Mouse (Mus musculus): ENCODE measurements around the gene Txnrd2. TPM values are rescaled to one million over a fixed set of nuclear protein-coding genes. Genes with fewer than 3 reads are reported as not detected.
A peak's percentile ranks its signal among the peaks of the same experiment; 100 is the strongest.

The Txnrd2 gene
- polyA plus RNA-seq, 2 experiments = 13.4 to 13.6 TPM

DNA sequence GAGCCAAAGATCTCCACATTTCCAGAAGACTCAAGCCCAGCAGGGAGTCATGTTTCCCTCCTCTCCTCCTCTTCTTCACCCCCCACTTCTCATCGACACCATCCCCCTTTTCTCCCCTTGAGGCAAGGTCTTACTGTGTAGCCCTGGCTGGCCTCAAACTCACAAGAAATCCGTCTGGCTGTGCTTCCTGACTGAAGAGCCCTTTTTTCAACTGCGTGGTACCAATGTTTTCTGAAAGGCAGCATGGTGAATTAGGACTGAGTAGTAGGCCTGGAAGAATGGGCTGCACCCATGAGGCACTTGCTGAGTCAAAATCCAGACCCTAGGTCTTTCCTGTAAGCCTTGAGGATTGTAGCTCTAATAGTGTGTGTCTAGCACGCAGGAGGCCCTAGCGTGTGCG is 35.8 kb upstream of the Txnrd2 start:
- Histone ChIP-seq H3K4me1 (ENCODE audit: control insufficient read depth, insufficient read depth, low read length) (peaks cover 7% of the 10 kb centered on the region), H3K27me3 (ENCODE audit: control insufficient read depth, insufficient read depth, low read length) (no peaks in the 10 kb centered on the region), H3K4me2 (replicated peaks; ENCODE audit: low read depth, low read length, severe bottlenecking) (no peak overlapping the region), H3K4me3 (replicated peaks; ENCODE audit: low read length) (no peak overlapping the region), H3K27ac (replicated peaks; ENCODE audit: low read depth, low read length) (no peak overlapping the region), H3K9me3 (ENCODE audit: control insufficient read depth, low read length) (no peaks in the 10 kb centered on the region), H3K36me3 (ENCODE audit: control insufficient read depth, insufficient read depth, low read length) (no peaks in the 10 kb centered on the region), H3K9ac (ENCODE audit: low read depth, low read length, severe bottlenecking) (no peak overlapping the region)
- no peak for TF ChIP-seq POLR2A (IDR thresholded peaks at IDR 0.05; ENCODE audit: borderline replicate concordance, extremely low read depth, insufficient read depth, insufficient read length)
- ATAC-seq (ENCODE audit: low FRiP score, low read depth) (no peak), DNase-seq (ENCODE audit: low spot score) (no peak)
- 75% methylated on average over 6 of the region's 6 CpGs for WGBS

DNA sequence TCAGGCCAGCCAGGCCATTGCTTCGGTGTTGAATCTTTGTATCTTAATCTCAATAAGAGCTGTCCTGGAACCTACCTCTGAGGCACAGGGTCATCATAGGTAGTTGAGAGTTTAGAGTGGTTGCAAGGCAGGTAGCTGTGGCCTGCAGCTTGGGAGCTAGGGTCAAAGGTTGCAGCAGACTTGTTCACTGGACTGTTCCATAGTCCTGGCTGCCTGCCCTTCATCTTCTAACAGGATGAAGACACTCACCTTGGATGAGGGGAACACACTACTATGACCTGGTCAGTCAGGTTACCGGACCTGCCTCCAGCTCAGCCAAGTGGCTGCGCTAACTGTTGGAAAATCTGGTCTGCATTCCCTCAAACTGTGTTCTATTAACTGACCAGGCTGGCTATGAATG is 35.1 kb upstream of the Txnrd2 start:
- Histone ChIP-seq H3K4me2 (replicated peaks; ENCODE audit: low read depth, low read length, severe bottlenecking) (no peak overlapping the region), H3K27ac (replicated peaks; ENCODE audit: low read depth, low read length) (no peak overlapping the region), H3K4me3 (replicated peaks; ENCODE audit: low read length) (no peak overlapping the region), H3K9ac (ENCODE audit: low read depth, low read length, severe bottlenecking) (no peak overlapping the region), H3K27me3 (ENCODE audit: control insufficient read depth, insufficient read depth, low read length) (no peaks in the 10 kb centered on the region), H3K4me1 (ENCODE audit: control insufficient read depth, insufficient read depth, low read length) (peaks cover 14% of the 10 kb centered on the region), H3K9me3 (ENCODE audit: control insufficient read depth, low read length) (no peaks in the 10 kb centered on the region), H3K36me3 (ENCODE audit: control insufficient read depth, insufficient read depth, low read length) (no peaks in the 10 kb centered on the region)
- ATAC-seq (ENCODE audit: low FRiP score, low read depth) = no peak
- 99% methylated on average over 3 of the region's 3 CpGs for WGBS
- DNase-seq (ENCODE audit: low spot score) = no peak
- no peak for TF ChIP-seq POLR2A (IDR thresholded peaks at IDR 0.05; ENCODE audit: borderline replicate concordance, extremely low read depth, insufficient read depth, insufficient read length)

DNA sequence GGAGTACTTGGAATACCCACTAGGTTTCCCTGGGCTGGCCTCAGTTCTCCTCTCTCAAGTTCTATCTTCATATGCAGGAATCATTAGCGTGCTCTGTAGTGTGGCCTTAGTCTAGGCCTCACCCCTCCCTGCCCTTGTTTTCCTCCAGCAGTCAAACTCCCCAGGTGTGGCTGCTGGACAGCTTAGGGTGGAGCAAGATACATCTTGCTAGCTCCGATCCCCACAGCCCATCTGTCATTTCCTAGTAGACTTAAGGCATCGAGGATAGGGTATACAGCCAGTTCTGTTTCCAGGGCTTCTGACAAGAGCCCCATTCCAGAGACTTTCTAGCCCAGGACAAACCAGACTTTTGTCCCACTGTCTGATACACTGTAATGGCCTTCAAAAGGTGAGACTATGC is 34.5 kb upstream of the Txnrd2 start:
- H3K4me3 ChIP-seq (replicated peaks; ENCODE audit: low read length) = no peak overlapping the region
- no peak for TF ChIP-seq POLR2A (IDR thresholded peaks at IDR 0.05; ENCODE audit: borderline replicate concordance, extremely low read depth, insufficient read depth, insufficient read length)
- H3K27ac ChIP-seq (replicated peaks; ENCODE audit: low read depth, low read length) = no peak overlapping the region
- H3K4me1 ChIP-seq (ENCODE audit: control insufficient read depth, insufficient read depth, low read length) = peaks cover 16% of the 10 kb centered on the region
- H3K9ac ChIP-seq (ENCODE audit: low read depth, low read length, severe bottlenecking) = no peak overlapping the region
- WGBS = 84% methylated on average over 3 of the region's 3 CpGs
- no peaks in the 10 kb centered on the region for H3K27me3 ChIP-seq (ENCODE audit: control insufficient read depth, insufficient read depth, low read length)
- ATAC-seq (ENCODE audit: low FRiP score, low read depth) = no peak
- H3K4me2 ChIP-seq (replicated peaks; ENCODE audit: low read depth, low read length, severe bottlenecking) = no peak overlapping the region
- H3K9me3 ChIP-seq (ENCODE audit: control insufficient read depth, low read length) = no peaks in the 10 kb centered on the region
- no peaks in the 10 kb centered on the region for H3K36me3 ChIP-seq (ENCODE audit: control insufficient read depth, insufficient read depth, low read length)
- DNase-seq (ENCODE audit: low spot score) = no peak

DNA sequence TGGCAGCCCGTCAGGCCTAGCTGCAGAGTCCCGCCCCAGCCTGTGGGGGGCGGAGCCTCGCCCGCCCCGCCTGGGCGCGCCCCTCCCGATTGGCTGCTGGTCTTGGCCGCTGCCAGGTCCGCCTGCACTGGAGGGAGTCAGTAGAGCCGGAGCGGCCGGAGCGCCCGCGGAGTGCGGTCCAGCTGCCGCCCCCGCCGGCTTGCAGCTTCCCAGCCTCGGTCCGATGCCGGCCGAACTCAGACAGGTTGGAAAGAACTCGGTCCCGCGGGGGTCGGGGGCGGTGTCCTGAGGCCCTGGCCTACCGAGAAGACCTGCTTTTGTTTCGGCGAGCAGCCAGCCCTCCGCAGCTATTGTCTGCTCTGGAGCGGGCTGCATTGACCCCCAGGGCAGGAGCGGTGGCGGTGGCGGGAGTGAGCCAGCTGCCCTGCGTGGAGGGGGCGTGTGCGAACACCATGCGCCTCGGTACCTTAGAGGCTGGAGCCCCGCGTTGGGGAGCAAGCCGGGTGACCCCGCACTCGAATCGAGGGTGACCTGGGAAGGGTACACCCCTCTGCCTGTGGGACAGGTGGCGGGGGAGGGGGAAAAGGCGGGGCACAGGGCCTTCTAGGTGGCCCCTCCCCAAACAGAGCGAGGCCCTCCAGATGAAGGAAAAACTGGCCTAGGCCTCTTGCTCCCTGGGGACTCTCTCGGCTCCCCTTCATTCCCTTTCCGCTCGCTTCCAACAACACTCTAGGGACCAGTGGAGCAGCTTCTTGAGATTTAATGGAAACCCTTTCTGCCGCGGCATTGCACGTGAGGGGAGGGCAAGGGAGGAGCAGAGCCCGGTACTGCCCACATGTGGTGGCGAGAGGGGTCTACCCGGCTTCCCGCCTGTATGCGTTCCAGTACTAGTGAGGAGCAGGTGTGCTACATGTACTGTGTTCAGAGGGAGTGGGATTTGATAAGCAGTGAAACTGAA is 33.4 kb upstream of the Txnrd2 start:
- peak; percentile 86 for ATAC-seq (ENCODE audit: low FRiP score, low read depth)
- Histone ChIP-seq H3K4me3 (replicated peaks; ENCODE audit: low read length) (peak overlapping the region; percentile 78), H3K9ac (ENCODE audit: low read depth, low read length, severe bottlenecking) (peak overlapping the region; percentile 78), H3K4me1 (ENCODE audit: control insufficient read depth, insufficient read depth, low read length) (peaks cover 16% of the 10 kb centered on the region), H3K4me2 (replicated peaks; ENCODE audit: low read depth, low read length, severe bottlenecking) (peak overlapping the region; percentile 95), H3K9me3 (ENCODE audit: control insufficient read depth, low read length) (no peaks in the 10 kb centered on the region), H3K27ac (replicated peaks; ENCODE audit: low read depth, low read length) (peak overlapping the region; percentile 58), H3K27me3 (ENCODE audit: control insufficient read depth, insufficient read depth, low read length) (no peaks in the 10 kb centered on the region), H3K36me3 (ENCODE audit: control insufficient read depth, insufficient read depth, low read length) (peaks cover 9% of the 10 kb centered on the region)
- TF ChIP-seq POLR2A (IDR thresholded peaks at IDR 0.05; ENCODE audit: borderline replicate concordance, extremely low read depth, insufficient read depth, insufficient read length) = peak; percentile 84
- under 1% methylated on average over 58 of the region's 63 CpGs for WGBS
- peak; percentile 76 for DNase-seq (ENCODE audit: low spot score)

DNA sequence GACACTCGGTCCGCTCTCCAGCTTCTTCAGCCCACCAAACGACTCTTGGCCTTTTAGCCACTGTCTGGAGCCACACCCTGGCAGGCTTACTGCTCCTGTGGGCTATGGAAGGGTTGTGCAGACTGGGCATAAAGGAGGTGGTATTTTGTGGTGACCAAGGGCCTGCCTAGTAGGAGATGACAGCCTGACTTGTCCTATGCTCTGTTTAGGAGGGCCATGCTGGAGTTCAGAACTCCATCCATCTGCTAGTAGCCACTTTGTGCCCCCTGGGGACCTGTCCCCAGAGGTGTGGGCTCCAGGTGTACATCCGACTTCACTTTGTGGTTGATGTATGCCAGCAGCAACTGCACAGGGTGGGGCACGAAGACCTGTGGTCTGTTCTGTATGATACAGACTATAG is 32.6 kb upstream of the Txnrd2 start:
- Histone ChIP-seq H3K4me1 (ENCODE audit: control insufficient read depth, insufficient read depth, low read length) (peaks cover 16% of the 10 kb centered on the region), H3K36me3 (ENCODE audit: control insufficient read depth, insufficient read depth, low read length) (peaks cover 18% of the 10 kb centered on the region), H3K9ac (ENCODE audit: low read depth, low read length, severe bottlenecking) (no peak overlapping the region), H3K9me3 (ENCODE audit: control insufficient read depth, low read length) (no peaks in the 10 kb centered on the region), H3K27me3 (ENCODE audit: control insufficient read depth, insufficient read depth, low read length) (no peaks in the 10 kb centered on the region), H3K4me3 (replicated peaks; ENCODE audit: low read length) (peak overlapping the region; percentile 78), H3K4me2 (replicated peaks; ENCODE audit: low read depth, low read length, severe bottlenecking) (peak overlapping the region; percentile 95), H3K27ac (replicated peaks; ENCODE audit: low read depth, low read length) (no peak overlapping the region)
- no peak for TF ChIP-seq POLR2A (IDR thresholded peaks at IDR 0.05; ENCODE audit: borderline replicate concordance, extremely low read depth, insufficient read depth, insufficient read length)
- WGBS = 51% methylated on average over 5 of the region's 5 CpGs
- ATAC-seq (ENCODE audit: low FRiP score, low read depth) (no peak), DNase-seq (ENCODE audit: low spot score) (no peak)

All from limb, embryonic 14.5 days (tissue).